Mouse (Mus musculus) olfactory bulb, adult 2 months (tissue): ENCODE results near the gene Sh3bgr. TPM values are rescaled to one million over a fixed set of nuclear protein-coding genes. Genes with fewer than 3 reads are reported as not detected.

Experiments
- H3K27ac ChIP-seq: fragments of 200-500 bp; 2 replicates; pipeline ENCODE4 v1.5.1; 2012; ENCODE audit warnings: low read depth, low read length; ENCODE audit not compliant: insufficient read depth
- H3K4me1 ChIP-seq: fragments of 200-500 bp; 2 replicates; pipeline ENCODE4 v1.6.1; 2012; ENCODE audit warnings: low read length; ENCODE audit not compliant: control insufficient read depth, insufficient read depth
- H3K4me3 ChIP-seq: fragments of 200-500 bp; 2 replicates; pipeline ENCODE4 v1.5.1; 2012; ENCODE audit warnings: mild to moderate bottlenecking, low read depth, low read length, moderate library complexity; ENCODE audit not compliant: insufficient read depth
- CTCF ChIP-seq: fragments of 200-500 bp; IDR thresholded peaks from 2 replicates; pipeline ENCODE4 v1.5.1; 2012; ENCODE audit warnings: low read depth, mild to moderate bottlenecking, low read length, moderate library complexity; ENCODE audit not compliant: insufficient read depth
- POLR2A ChIP-seq: fragments of 200-500 bp; IDR thresholded peaks from 2 replicates; pipeline ENCODE4 v1.6.1; 2012; ENCODE audit warnings: mild to moderate bottlenecking, low read depth, low read length, moderate library complexity; ENCODE audit not compliant: insufficient read depth
- WGBS: fragments of 180-500 bp; shearing (Covaris S2); methylation state at CpG from one replicate; pipeline ENCODE4 v1.1.7; 2018; 5-methylcytosine and 5-hydroxymethylcytosine counted together
- polyA plus RNA-seq: library from polyadenylated mRNA; stranded (reverse); fragments of >200 nt; gene quantifications from 2 replicates; pipeline ENCODE4 v1.2.4, GENCODE M21; 2012; ENCODE audit warnings: low replicate concordance; ENCODE audit not compliant: missing spikeins, insufficient read depth, insufficient read length

Gene Sh3bgr
- polyA plus RNA-seq, 1 experiment = not detected

DNA sequence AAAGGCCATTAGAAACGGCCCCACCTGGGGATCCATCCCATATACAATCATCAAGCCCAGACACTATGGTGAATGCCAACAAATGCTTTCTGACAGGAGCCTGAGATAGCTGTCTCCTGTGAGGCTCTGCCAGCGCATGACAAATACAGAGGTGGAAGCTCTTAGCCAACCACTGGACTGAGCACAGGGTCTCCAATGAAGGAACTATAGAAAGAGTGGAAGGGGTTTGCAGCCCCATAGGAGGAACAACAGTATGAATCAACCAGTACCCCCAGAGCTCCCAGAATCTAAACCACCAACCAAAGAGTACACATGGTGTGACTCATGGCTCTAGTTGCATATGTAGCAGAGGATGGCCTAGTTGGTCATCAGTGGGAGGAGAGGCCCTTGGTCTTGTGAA, 71.5 kb downstream of the Sh3bgr start:
- 83% methylated on average over 2 of the region's 2 CpGs for WGBS
- TF ChIP-seq CTCF (no peak), POLR2A (no peak)
- Histone ChIP-seq H3K4me1 (peaks cover 7% of the 10 kb centered on the region), H3K4me3 (no peak overlapping the region), H3K27ac (no peak overlapping the region)

- TF ChIP-seq CTCF (no peak), POLR2A (no peak)
- WGBS = 51% methylated on average over 14 of the region's 14 CpGs
- no peak overlapping the region for H3K27ac ChIP-seq
Measured at GRCm38 (mm10) chr16:96272929-96273619, 72.8 kb downstream of the Sh3bgr start.

DNA sequence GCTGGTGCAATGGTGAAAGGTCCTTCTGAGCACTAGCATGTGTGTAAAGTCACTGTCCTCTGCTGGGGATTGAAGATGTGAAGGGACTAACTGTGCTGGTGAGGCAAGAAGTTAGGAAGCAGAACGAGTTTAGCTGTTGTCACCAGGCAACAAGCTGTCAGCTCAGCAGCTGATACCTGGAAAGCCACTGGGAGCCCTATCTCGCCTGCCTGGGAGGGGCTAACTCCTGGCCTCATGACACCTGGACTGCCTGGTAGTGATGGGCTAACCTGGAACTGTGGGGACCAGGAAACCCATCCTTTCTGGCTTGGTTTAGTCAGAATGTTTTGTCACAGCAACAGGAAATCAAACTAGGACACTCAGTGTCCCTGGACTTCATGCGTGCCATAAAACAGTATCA, 76.3 kb downstream of the Sh3bgr start:
- H3K4me3 ChIP-seq = no peak overlapping the region
- no peak for TF ChIP-seq CTCF
- TF ChIP-seq POLR2A = no peak
- no peak overlapping the region for H3K27ac ChIP-seq
- H3K4me1 ChIP-seq = peaks cover 23% of the 10 kb centered on the region
- 89% methylated on average over 3 of the region's 3 CpGs for WGBS

More at GRCm38 (mm10) chr16:96272929-96273619, 72.8 kb downstream of the Sh3bgr start:
- no peak overlapping the region for H3K4me3 ChIP-seq
- H3K4me1 ChIP-seq = peaks cover 7% of the 10 kb centered on the region

Other genes starting within 250 kb of the Sh3bgr start
- not detected in 2 replicates for gene Psmg1, start 209.5 kb upstream of the Sh3bgr start, polyA plus RNA-seq
- gene Brwd1, start 117.9 kb upstream of the Sh3bgr start, polyA plus RNA-seq = 395 and 462 TPM in 2 replicates
- gene Hmgn1, start 72.7 kb upstream of the Sh3bgr start, polyA plus RNA-seq = not detected in 2 replicates
- not detected in 2 replicates for gene Wrb, start 55.0 kb upstream of the Sh3bgr start, polyA plus RNA-seq
- not detected in 2 replicates for gene Lca5l, start 8.2 kb upstream of the Sh3bgr start, polyA plus RNA-seq
- gene B3galt5, start 35.4 kb downstream of the Sh3bgr start, polyA plus RNA-seq = not detected in 2 replicates
- gene Itgb2l, start 243.2 kb downstream of the Sh3bgr start, polyA plus RNA-seq = not detected in 2 replicates